Mouse (Mus musculus) T-cell, adult 2 months (primary cell): Measurements from ENCODE around the gene Gadd45g.

Source experiments
- DNase-seq: peaks from one replicate; pipeline ENCODE4 v3.0.0; 2022; ENCODE audit warnings: low spot score

The Gadd45g gene

DNA sequence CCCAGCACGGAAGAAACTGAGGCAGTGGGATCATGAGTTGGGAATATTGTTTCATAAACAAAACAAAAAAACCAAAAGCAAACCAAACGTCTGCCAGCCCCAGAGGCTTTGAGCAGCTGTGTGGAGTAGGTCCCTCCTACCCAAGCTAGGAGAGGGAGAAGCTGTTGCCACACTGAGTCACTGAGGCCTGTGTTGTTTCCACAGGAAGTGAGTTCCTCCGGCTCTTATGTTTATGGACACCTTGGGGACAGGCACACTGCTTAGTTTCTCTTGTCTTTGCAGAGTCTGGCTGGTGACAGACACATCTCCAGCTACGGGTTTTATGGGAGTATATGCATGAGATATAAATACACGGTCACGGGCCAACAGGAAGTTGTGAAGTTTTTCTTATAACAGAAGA lies 39.6 kb downstream of the Gadd45g start:
- peak; percentile 37 for DNase-seq

DNA sequence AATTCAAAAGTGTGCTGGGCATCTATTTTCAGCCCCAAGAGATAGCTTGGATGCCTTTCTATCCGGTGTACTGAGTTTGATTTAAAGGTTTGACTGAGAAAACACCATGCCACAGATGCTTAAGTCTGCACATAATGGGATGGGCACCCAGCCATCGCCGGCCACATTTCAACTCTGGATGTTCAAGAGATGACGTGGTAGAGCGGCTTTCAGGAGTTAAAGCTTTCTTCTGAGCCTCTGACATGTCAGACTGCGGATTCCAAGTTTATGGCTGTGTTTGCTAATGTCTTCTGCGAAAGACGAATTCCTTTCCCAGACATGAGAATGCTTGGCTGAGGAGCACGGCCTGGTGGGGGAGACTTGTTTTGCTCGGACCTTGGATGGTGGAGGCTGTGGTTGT lies 40.2 kb downstream of the Gadd45g start:
- no peak for DNase-seq

DNA sequence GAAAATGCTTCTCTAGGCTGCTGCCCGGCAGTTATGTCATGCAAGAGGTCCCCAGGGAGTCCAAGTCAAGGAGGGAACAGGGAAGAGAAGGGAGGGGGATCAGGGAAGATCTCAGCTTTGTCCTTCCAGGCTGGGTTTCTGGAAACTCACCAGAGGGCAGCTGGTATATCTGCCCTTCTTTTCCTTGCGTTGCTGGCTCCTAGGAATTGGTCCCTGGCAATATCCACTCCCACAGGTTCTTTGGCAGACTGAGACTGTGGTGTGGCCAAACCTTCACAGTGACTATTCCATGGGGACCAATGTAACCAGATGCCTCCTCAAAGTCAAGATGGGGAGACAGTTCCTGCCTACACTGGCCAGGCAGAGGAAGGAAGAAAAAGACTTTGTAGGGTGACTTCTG lies 41.9 kb downstream of the Gadd45g start:
- no peak for DNase-seq

DNA sequence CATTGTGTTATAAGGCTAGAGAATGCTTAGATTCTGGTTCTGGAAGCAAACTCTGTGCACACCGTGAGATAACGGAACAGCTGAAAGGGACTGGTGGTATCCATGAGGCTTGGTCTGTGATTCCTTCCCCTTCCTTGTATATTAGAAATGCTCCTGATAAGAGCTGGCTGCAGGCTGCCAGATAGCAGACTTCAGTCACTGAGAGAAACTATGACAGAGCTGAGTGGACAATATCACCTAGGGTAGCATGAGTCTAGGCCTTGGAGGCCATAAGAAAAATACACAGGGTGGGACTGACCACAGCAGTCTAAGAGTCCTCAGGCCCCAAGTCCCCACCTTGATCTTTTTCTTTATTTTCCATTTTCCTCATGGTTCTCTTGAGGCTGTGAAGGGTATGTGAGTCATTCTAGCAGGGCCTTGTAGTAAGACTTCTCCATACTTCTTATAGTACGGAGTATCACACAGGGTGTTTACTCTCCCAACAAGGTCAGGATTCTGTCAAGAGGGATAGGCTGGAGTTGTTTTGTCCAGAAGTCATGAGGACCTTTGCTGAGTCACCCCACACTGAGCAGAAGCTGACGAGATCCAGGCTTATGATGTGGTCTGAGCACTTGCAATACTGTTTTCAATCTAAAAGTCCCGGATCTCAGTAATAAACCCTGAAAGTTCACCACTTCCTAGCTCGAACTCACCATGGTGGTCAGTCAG lies 45.5 kb downstream of the Gadd45g start:
- DNase-seq: no peak

DNA sequence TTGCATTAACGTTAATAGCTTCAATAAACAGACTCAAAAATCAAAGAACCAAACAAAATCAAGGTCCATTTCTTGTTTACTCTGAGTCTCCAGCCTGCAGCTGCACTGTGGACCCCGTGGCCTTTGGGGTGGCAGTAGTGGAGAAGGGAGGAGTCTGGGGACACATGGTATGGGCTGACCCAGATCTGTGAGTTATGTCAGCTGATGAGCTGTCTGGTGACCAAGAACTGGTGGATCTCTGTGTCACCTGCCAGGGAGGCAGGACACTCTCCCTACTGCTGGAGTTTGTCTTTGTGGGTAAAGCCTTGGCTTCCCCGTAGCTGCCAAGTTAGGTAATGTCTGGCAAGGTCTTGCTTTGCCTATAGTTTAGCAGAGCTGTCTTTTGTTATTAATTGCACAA lies 51.1 kb downstream of the Gadd45g start:
- DNase-seq: no peak
